Mouse (Mus musculus) thymus, adult 2 months (tissue): Measurements from ENCODE around the gene Epb41.

Experiments used
- CTCF ChIP-seq: fragments of 200-500 bp; IDR thresholded peaks from 2 replicates; pipeline ENCODE4 v1.5.1; 2012; ENCODE audit warnings: mild to moderate bottlenecking, control low read depth, low read length, moderate library complexity, borderline replicate concordance; ENCODE audit not compliant: control insufficient read depth, poor library complexity, insufficient read depth; ENCODE audit errors: extremely low read depth
- POLR2A ChIP-seq: fragments of 200-500 bp; IDR thresholded peaks from 2 replicates; pipeline ENCODE4 v1.6.1; 2012; ENCODE audit warnings: mild to moderate bottlenecking, low read length, control low read depth, moderate library complexity; ENCODE audit not compliant: control insufficient read depth, poor library complexity, insufficient read depth; ENCODE audit errors: extremely low read depth

- TF ChIP-seq CTCF (no peak), POLR2A (no peak)
These were observed 11.9 kb downstream of the Epb41 start for GRCm38 (mm10) chr4:132062934-132063884.
